Mouse (Mus musculus) layer of hippocampus, adult 9-11 months (tissue): ENCODE measurements around the gene Hist2h2ab.

Experiments used
- DNase-seq: peaks from one replicate; pipeline ENCODE4 v3.0.0; 2022

Hist2h2ab gene

GRCm38 (mm10) chr3:96262979-96263550, 43.4 kb downstream of the Hist2h2ab start, which contains the start of gene Hist2h4:
TSS of gene Hist2h4 (minus strand) at chr3:96263311.
- DNase-seq: peak; percentile 97

- DNase-seq: peak; percentile 47
These were observed 44.1 kb downstream of the Hist2h2ab start for GRCm38 (mm10) chr3:96263558-96264403.

- DNase-seq: no peak
These were observed 44.8 kb downstream of the Hist2h2ab start for GRCm38 (mm10) chr3:96264404-96264949.

GRCm38 (mm10) chr3:96266132-96266710, 46.6 kb downstream of the Hist2h2ab start:
- no peak for DNase-seq

- no peak for DNase-seq
These were observed 47.9 kb downstream of the Hist2h2ab start for GRCm38 (mm10) chr3:96267541-96267940.

GRCm38 (mm10) chr3:96268051-96268775, 48.5 kb downstream of the Hist2h2ab start, which contains the start of gene Hist2h3b:
TSS of gene Hist2h3b (plus strand) at chr3:96268654.
- DNase-seq: peak; percentile 87

- peak; percentile 43 for DNase-seq
These were observed 49.2 kb downstream of the Hist2h2ab start for GRCm38 (mm10) chr3:96268776-96269378.
